Mouse (Mus musculus): ENCODE results near the gene Ppp3cb. TPM values are rescaled to one million over a fixed set of nuclear protein-coding genes. Genes with fewer than 3 reads are reported as not detected.
"Not testable (repeated sequence)": the region's sequence is repeated elsewhere in the genome, so short reads cannot be mapped to it uniquely, and the experiment has no call there.

Ppp3cb gene
- polyA plus RNA-seq (2011; ENCODE audit: insufficient read depth, insufficient read length, low read depth, missing spikeins): 105 and 118 TPM in 2 replicates

DNA sequence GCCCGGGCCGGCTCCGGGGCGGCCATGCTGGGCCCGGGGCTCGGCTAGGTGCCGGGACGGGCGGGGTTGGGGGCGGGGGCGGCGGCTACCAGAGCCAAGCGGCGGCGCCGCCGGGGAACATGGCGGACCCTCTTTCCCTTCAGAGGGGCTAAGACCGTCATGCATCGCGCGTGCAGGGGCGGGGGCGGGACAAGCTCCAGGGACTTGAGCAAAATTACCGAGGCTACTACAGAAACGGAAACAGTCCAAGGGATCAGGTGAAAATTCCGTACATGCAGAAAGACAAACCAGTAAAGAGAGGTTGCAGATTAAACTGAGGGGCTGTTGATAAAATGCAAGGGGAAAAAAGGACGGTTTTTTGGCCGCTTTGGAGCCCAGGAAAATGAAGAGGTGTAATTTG, at the start of gene Ppp3cb:
Gene Ppp3cb, minus strand, starts transcription at position 159 of the 400 bp plus-strand sequence.
- TF ChIP-seq POLR2A (IDR thresholded peaks at IDR 0.05; ENCODE audit: insufficient read depth, low read length) (no peak), CTCF (IDR thresholded peaks at IDR 0.05; ENCODE audit: low read depth, low read length) (no peak), EP300 (IDR thresholded peaks at IDR 0.05; ENCODE audit: insufficient read depth, low read depth, low read length) (no peak)
- Histone ChIP-seq H3K27me3 (ENCODE audit: control insufficient read depth, insufficient read depth, low read length, poor library complexity, severe bottlenecking) (no peaks in the 10 kb centered on the region), H3K36me3 (ENCODE audit: control insufficient read depth, insufficient read depth, low read length, poor library complexity, severe bottlenecking) (peaks cover 10% of the 10 kb centered on the region)

DNA sequence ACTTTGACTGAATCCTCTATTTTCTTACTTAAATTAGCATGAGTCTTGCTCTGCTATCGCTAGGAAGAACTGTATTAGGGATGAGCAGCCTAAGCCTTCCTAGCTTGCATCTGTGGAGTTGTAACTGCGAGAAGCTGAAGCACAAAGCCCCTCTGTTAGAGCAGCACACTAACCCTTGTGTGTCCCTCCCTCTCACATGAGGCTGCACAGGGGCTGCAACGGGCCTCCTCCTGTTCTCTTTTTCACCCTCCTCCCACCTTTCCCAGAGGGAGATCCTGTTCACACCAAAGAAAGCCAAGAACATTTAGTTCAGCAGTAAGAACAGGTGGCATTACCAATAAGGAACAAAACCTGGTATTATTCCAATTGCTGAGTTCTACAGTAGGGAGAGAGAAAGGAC, 49.4 kb upstream of the Ppp3cb start:
- Histone ChIP-seq H3K27ac (ENCODE audit: insufficient read depth, low read length) (no peak overlapping the region), H3K4me1 (ENCODE audit: control insufficient read depth, insufficient read depth, low read length) (no peaks in the 10 kb centered on the region), H3K9me3 (replicated peaks; ENCODE audit: control insufficient read depth, insufficient read depth, low read length, poor library complexity, severe bottlenecking) (no peaks in the 10 kb centered on the region), H3K9ac (ENCODE audit: low read depth, poor library complexity, severe bottlenecking) (no peak overlapping the region), H3K36me3 (ENCODE audit: control insufficient read depth, insufficient read depth, low read length, poor library complexity, severe bottlenecking) (no peaks in the 10 kb centered on the region), H3K4me3 (ENCODE audit: low read depth, low read length) (no peak overlapping the region), H3K27me3 (ENCODE audit: control insufficient read depth, insufficient read depth, low read length, poor library complexity, severe bottlenecking) (no peaks in the 10 kb centered on the region)
- TF ChIP-seq POLR2A (IDR thresholded peaks at IDR 0.05; ENCODE audit: insufficient read depth, low read length): no peak
- TF ChIP-seq CTCF (IDR thresholded peaks at IDR 0.05; ENCODE audit: low read depth, low read length): no peak
- TF ChIP-seq EP300 (IDR thresholded peaks at IDR 0.05; ENCODE audit: insufficient read depth, low read depth, low read length): no peak

More for the DNA sequence above, at the start of gene Ppp3cb:
- peak within 1 kb of the TSS; percentile 91 for H3K27ac ChIP-seq (ENCODE audit: insufficient read depth, low read length)
- H3K4me3 ChIP-seq (ENCODE audit: low read depth, low read length): peak within 1 kb of the TSS; percentile 77
- H3K4me1 ChIP-seq (ENCODE audit: control insufficient read depth, insufficient read depth, low read length): no peaks in the 10 kb centered on the region
- peak within 1 kb of the TSS; percentile 84 for H3K9ac ChIP-seq (ENCODE audit: low read depth, poor library complexity, severe bottlenecking)
- H3K9me3 ChIP-seq (replicated peaks; ENCODE audit: control insufficient read depth, insufficient read depth, low read length, poor library complexity, severe bottlenecking): no peaks in the 10 kb centered on the region

DNA sequence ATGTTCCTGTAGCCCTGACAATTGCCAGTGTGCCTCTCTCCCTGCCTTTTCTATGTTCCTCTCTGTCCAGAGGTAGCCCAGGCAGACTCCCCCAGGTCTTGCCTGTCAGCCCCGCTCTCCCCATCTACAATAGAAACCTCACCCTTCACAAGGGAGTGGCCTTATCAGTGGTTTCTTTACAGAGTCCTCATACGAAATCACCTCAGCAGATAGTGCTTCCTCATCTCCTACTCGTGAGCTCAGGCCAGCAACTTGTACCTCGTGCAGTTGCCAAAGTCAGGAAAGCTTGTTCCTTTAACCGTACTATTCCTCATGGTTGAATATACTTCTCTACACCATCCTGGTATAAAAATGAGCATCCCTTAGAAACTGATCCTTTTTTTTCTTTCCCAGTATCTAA, 41.1 kb upstream of the Ppp3cb start:
- Histone ChIP-seq H3K27ac (ENCODE audit: insufficient read depth, low read length) (no peak overlapping the region), H3K4me3 (ENCODE audit: low read depth, low read length) (no peak overlapping the region), H3K9me3 (replicated peaks; ENCODE audit: control insufficient read depth, insufficient read depth, low read length, poor library complexity, severe bottlenecking) (no peaks in the 10 kb centered on the region), H3K4me1 (ENCODE audit: control insufficient read depth, insufficient read depth, low read length) (no peaks in the 10 kb centered on the region), H3K27me3 (ENCODE audit: control insufficient read depth, insufficient read depth, low read length, poor library complexity, severe bottlenecking) (no peaks in the 10 kb centered on the region), H3K9ac (ENCODE audit: low read depth, poor library complexity, severe bottlenecking) (no peak overlapping the region), H3K36me3 (ENCODE audit: control insufficient read depth, insufficient read depth, low read length, poor library complexity, severe bottlenecking) (no peaks in the 10 kb centered on the region; the same call in 1 of the 2 replicates)
- TF ChIP-seq EP300 (IDR thresholded peaks at IDR 0.05; ENCODE audit: insufficient read depth, low read depth, low read length) (no peak), POLR2A (IDR thresholded peaks at IDR 0.05; ENCODE audit: insufficient read depth, low read length) (no peak), CTCF (IDR thresholded peaks at IDR 0.05; ENCODE audit: low read depth, low read length) (no peak)

DNA sequence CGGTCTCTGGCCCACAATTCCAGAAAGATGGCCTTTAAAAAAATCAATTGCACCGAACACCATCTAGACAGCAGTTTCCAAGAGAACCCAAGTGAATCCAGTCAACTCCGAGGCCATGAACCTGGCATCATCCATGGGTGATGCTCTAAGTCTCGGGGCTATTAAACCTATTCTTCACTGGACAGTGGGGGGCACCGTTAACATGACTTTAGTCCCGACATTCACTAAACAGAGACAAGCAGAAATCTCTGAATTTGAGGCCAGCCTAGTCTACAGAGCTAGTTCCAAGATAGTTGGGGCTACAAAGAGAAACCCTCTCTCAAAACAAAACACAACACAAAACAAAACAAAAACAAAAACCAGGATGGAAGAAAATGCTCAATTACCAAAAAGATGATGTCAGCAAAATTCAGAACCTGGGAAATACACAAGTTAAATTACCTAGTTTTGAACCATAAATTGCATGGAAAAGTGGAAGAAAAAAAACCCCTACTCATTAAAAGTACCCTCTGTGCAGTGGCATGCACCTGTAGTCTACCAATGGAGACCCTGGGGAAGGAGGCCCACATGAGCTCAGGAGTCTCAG, 32.5 kb upstream of the Ppp3cb start:
- no peaks in the 10 kb centered on the region; the same call in 1 of the 2 replicates for H3K36me3 ChIP-seq (ENCODE audit: control insufficient read depth, insufficient read depth, low read length, poor library complexity, severe bottlenecking)
- no peaks in the 10 kb centered on the region for H3K4me1 ChIP-seq (ENCODE audit: control insufficient read depth, insufficient read depth, low read length)
- no peaks in the 10 kb centered on the region for H3K27me3 ChIP-seq (ENCODE audit: control insufficient read depth, insufficient read depth, low read length, poor library complexity, severe bottlenecking)
- TF ChIP-seq CTCF (IDR thresholded peaks at IDR 0.05; ENCODE audit: low read depth, low read length): no peak
- TF ChIP-seq POLR2A (IDR thresholded peaks at IDR 0.05; ENCODE audit: insufficient read depth, low read length): no peak
- H3K27ac ChIP-seq (ENCODE audit: insufficient read depth, low read length): no peak overlapping the region
- no peak overlapping the region for H3K4me3 ChIP-seq (ENCODE audit: low read depth, low read length)
- no peak overlapping the region for H3K9ac ChIP-seq (ENCODE audit: low read depth, poor library complexity, severe bottlenecking)
- H3K9me3 ChIP-seq (replicated peaks; ENCODE audit: control insufficient read depth, insufficient read depth, low read length, poor library complexity, severe bottlenecking): no peaks in the 10 kb centered on the region

DNA sequence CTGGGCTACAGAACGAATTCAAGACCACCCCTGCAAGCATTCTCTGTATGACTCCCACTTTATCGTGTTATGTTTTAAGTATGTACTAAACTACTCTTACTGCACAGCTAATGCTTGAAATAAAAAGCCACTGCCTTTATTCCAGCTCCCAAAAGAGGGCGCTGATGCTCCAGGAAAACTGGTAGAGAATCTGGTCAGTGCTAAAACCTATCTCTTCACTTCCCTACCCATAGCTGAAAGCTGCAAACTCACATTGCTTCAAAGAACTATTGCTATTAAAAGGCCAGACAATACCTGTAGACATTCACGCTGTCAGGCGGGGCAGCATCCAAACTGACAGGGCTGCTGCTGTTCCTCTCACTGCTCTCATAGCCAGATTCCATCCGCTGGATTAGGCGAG, 29.8 kb upstream of the Ppp3cb start:
- H3K27me3 ChIP-seq (ENCODE audit: control insufficient read depth, insufficient read depth, low read length, poor library complexity, severe bottlenecking): no peaks in the 10 kb centered on the region
- H3K27ac ChIP-seq (ENCODE audit: insufficient read depth, low read length): no peak overlapping the region
- H3K4me1 ChIP-seq (ENCODE audit: control insufficient read depth, insufficient read depth, low read length): no peaks in the 10 kb centered on the region
- no peaks in the 10 kb centered on the region for H3K9me3 ChIP-seq (replicated peaks; ENCODE audit: control insufficient read depth, insufficient read depth, low read length, poor library complexity, severe bottlenecking)
- H3K36me3 ChIP-seq (ENCODE audit: control insufficient read depth, insufficient read depth, low read length, poor library complexity, severe bottlenecking): no peaks in the 10 kb centered on the region; the same call in 1 of the 2 replicates
- H3K4me3 ChIP-seq (ENCODE audit: low read depth, low read length): no peak overlapping the region
- peak; percentile 8 for TF ChIP-seq CTCF (IDR thresholded peaks at IDR 0.05; ENCODE audit: low read depth, low read length)
- TF ChIP-seq POLR2A (IDR thresholded peaks at IDR 0.05; ENCODE audit: insufficient read depth, low read length): no peak
- H3K9ac ChIP-seq (ENCODE audit: low read depth, poor library complexity, severe bottlenecking): no peak overlapping the region

DNA sequence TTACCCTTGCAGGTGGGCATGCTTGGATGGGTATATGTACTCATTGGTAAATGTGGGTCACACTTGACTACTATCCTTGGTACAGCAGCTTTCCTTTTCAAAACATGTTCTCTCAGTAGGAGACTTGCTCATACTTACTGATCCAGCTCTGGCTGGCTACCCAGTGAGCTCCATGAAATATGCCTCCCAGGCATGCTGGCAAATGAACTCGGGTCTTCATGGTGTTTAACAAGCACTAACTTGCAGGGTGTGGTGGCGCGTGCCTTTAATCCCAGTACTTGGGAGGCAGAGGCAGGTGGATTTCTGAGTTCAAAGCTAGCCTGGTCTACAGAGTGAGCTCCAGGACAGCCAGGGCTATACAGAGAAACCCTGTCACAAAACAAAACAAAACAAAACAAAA, 26.8 kb upstream of the Ppp3cb start:
- not testable (repeated sequence) for H3K4me3 ChIP-seq (ENCODE audit: low read depth, low read length); H3K27ac ChIP-seq (ENCODE audit: insufficient read depth, low read length); H3K36me3 ChIP-seq (ENCODE audit: control insufficient read depth, insufficient read depth, low read length, poor library complexity, severe bottlenecking); H3K9ac ChIP-seq (ENCODE audit: low read depth, poor library complexity, severe bottlenecking); H3K4me1 ChIP-seq (ENCODE audit: control insufficient read depth, insufficient read depth, low read length); H3K27me3 ChIP-seq (ENCODE audit: control insufficient read depth, insufficient read depth, low read length, poor library complexity, severe bottlenecking); H3K9me3 ChIP-seq (replicated peaks; ENCODE audit: control insufficient read depth, insufficient read depth, low read length, poor library complexity, severe bottlenecking)

All from ES-Bruce4 (cell line).